Mouse (Mus musculus) liver, embryonic 14.5 days (tissue): Measurements from ENCODE around the gene Zfp786.

Experiments
- CTCF ChIP-seq: IDR thresholded peaks from 2 replicates; pipeline ENCODE4 v1.5.1; 2016; ENCODE audit warnings: antibody characterized with exemption, low read depth, control low read depth
- EP300 ChIP-seq: IDR thresholded peaks from 2 replicates; pipeline ENCODE4 v1.6.1; 2016; ENCODE audit warnings: antibody characterized with exemption, low read depth

DNA sequence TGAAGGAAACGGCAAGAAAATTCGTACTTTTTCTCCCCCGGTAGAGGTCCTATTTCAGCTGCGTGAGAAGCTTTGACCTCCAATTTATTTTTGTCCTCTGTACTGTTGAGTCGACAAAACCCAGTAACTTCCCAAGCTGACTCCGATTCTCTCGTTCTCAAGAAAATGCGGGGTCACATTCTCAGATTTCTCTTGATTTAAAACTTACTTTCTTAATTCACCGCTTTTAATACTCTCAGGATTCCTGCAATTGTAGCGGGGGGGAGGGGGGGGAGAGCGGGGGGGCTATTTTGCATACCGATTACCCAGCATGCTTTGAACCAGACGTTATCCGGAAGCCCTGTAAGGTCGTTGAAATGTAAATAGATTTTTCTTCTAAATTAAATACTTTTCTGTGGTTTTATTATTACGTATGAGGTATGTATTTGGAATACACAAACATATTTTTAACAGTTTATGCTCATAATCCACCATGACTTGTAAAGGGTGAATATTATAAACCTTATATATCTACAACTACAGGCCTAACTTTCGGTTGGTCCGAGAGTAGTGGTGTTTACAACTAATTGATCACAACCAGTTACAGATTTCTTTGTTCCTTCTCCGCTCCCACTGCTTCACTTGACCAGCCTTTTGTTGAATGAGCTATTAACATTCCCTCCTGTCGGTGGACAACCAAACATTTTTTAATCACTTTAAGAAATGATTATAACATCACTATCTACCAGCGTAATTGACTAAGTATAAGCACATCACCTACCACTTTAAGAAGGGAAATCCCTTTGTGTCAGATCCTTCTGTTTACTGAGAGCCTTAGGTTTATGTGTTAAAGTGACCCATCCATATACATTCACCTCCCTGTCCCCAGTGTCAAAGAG lies 49.3 kb downstream of the Zfp786 start:
- TF ChIP-seq EP300 (no peak), CTCF (no peak)
